Comparison of ENCODE assay signal across 11 mouse cellular contexts in the genomic region with DNA sequence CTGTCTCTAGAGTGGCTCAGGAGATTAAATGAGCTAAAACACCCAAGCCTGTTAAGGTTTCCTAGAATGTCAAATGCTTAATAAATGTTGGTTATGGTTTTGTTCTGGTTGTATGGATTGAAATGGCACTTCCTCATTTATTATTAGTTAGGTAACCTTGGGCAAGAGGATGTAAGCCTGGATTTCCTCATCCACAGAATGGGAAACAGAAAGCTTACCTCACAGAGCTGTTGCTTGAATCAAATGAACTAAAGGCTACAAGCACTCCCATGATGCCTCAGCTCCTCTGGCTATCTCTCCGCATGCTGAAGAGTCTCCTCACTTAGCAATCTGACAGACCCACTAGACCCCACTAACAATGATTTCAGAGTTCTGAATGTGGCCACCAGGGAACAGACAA.
"Had no signal": no experiment of that assay in that cellular context is flagged by ENCODE, and none has a peak within 500 bp of the region (broad histone marks: within the 10 kb centered on the region; RNA-seq: fewer than 3 reads in every experiment).

No protein-coding gene starts in this region.

- H3K9me3 ChIP-seq: limb, embryonic 13.5 days; midbrain, embryonic 10.5 days; neural tube, embryonic 15.5 days had no signal

- H3K4me1 ChIP-seq: limb, embryonic 13.5 days; midbrain, embryonic 10.5 days; neural tube, embryonic 15.5 days had no signal

- H3K27me3 ChIP-seq: limb, embryonic 13.5 days; neural tube, embryonic 15.5 days had no signal

- H3K4me3 ChIP-seq: limb, embryonic 13.5 days; midbrain, embryonic 10.5 days; myocyte; neural tube, embryonic 15.5 days had no signal

- H3K36me3 ChIP-seq: limb, embryonic 13.5 days; midbrain, embryonic 10.5 days; neural tube, embryonic 15.5 days had no signal

- H3K4me2 ChIP-seq: limb, embryonic 13.5 days; neural tube, embryonic 15.5 days had no signal

- H3K9ac ChIP-seq: limb, embryonic 13.5 days; liver, embryonic 14.5 days; neural tube, embryonic 15.5 days had no signal

- DNase-seq: kidney, postnatal 25 days; left cerebral cortex, postnatal 4 days; lung, adult 18-20 months; midbrain, embryonic 14.5 days; thymus, postnatal 4 days had no signal

- H3K27ac ChIP-seq: limb, embryonic 13.5 days; liver, embryonic 14.5 days; midbrain, embryonic 10.5 days; neural tube, embryonic 15.5 days; stomach, postnatal 0 days had no signal
